Comparison of ENCODE assay signal across 16 mouse cellular contexts in the genomic region with DNA sequence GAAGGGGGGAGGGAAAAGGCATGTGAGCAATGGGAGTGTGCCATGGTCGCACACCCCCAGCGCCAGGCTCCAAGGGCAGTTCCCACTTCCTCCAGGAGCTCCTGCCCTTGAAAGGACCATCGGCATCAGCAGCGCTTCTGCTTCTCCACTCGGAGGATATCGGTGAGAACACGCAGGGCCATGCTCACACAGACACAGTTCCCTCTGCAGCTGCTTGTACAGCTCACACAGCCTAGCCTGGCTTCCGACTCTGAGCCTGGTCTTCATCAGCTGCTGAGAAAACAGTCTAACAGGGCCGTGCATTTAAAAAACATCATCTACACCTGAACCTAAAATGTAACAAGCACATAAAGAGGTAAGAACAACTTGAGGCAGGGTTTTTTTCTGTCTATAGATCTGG. TPM values are rescaled to one million over a fixed set of nuclear protein-coding genes. Genes with fewer than 3 reads are reported as not detected.
DNase-seq lines count a peak whose midpoint lies in the region; ATAC-seq lines count a peak whose summit lies in the region.
"Had no signal": no experiment of that assay in that cellular context is flagged by ENCODE, and none has a peak within 500 bp of the region (broad histone marks: within the 10 kb centered on the region; RNA-seq: fewer than 3 reads in every experiment).

No protein-coding gene starts in this region.

- ATAC-seq in cerebellum, adult (ENCODE audit: insufficient number of reproducible peaks, low FRiP score, low TSS enrichment), result peak; percentile 54; the same call in 1 of the 2 replicates
- ATAC-seq in kidney, embryonic 16.5 days (ENCODE audit: low FRiP score, low TSS enrichment), result no peak
- ATAC-seq: intestine, embryonic 16.5 days had no signal

- 78% methylated on average over 9 of the region's 9 CpGs for WGBS in kidney, embryonic 16.5 days

- no peak for DNase-seq in cerebellum, adult 11-12 months
- peak; percentile 26 for DNase-seq in kidney, adult 11 months
- peak; percentile 16 for DNase-seq in right cerebral cortex, postnatal 14 days
- DNase-seq in right cerebral cortex, postnatal 36 days (ENCODE audit: low spot score in 2 of 2), result no peak
- DNase-seq in kidney, postnatal 36 days, result peak; percentile 34 to 39
- no peak for DNase-seq in MN1 (ENCODE audit: low spot score)
- DNase-seq: adrenal gland, postnatal 10 days; heart, adult 18-20 months; layer of hippocampus, postnatal 36 days; lung, postnatal 36 days; thymus, postnatal 14 days had no signal

- no peak overlapping the region for H3K4me2 ChIP-seq in kidney, embryonic 16.5 days (replicated peaks; ENCODE audit: low read depth, low read length)
- H3K4me2 ChIP-seq: embryonic facial prominence, embryonic 12.5 days; limb, embryonic 12.5 days had no signal

- H3K4me1 ChIP-seq in kidney, embryonic 16.5 days (ENCODE audit: insufficient read depth, low read length), result no peaks in the 10 kb centered on the region
- H3K4me1 ChIP-seq: embryonic facial prominence, embryonic 12.5 days; limb, embryonic 12.5 days had no signal

- H3K4me3 ChIP-seq in kidney, embryonic 16.5 days (ENCODE audit: low read length), result no peak overlapping the region
- H3K4me3 ChIP-seq: embryonic facial prominence, embryonic 12.5 days; limb, embryonic 12.5 days had no signal

- H3K36me3 ChIP-seq in kidney, embryonic 16.5 days (ENCODE audit: insufficient read depth, low read length), result no peaks in the 10 kb centered on the region
- H3K36me3 ChIP-seq: embryonic facial prominence, embryonic 12.5 days; limb, embryonic 12.5 days had no signal

- no peaks in the 10 kb centered on the region for H3K9me3 ChIP-seq in kidney, embryonic 16.5 days (ENCODE audit: low read length)
- H3K9me3 ChIP-seq: embryonic facial prominence, embryonic 12.5 days; limb, embryonic 12.5 days had no signal

- H3K27ac ChIP-seq in kidney, embryonic 16.5 days (ENCODE audit: low read length), result no peak overlapping the region
- H3K27ac ChIP-seq: embryonic facial prominence, embryonic 12.5 days; limb, embryonic 12.5 days had no signal

- no peak overlapping the region for H3K9ac ChIP-seq in kidney, embryonic 16.5 days (replicated peaks; ENCODE audit: low read length)
- H3K9ac ChIP-seq: embryonic facial prominence, embryonic 12.5 days; limb, embryonic 12.5 days had no signal

- no peaks in the 10 kb centered on the region for H3K27me3 ChIP-seq in kidney, embryonic 16.5 days (ENCODE audit: insufficient read depth, low read length)
- H3K27me3 ChIP-seq: embryonic facial prominence, embryonic 12.5 days; limb, embryonic 12.5 days had no signal

RNA-seq across cellular contexts. Expression of gene Rnf152, which starts 54.7 kb away (rescaled TPM):
- polyA plus RNA-seq in kidney, embryonic 16.5 days (2015; fragmentation: Nextera tagmentation; extraction: Ambion mirVana), result 0.91 and 1.1 TPM in 2 replicates

Comparison
In these comparisons a context has a peak if more than half of its experiments do, and no peak if none do; other contexts are left out.
1. DNase-seq: peak in kidney, adult 11 months (single experiment), right cerebral cortex, postnatal 14 days (single experiment) and kidney, postnatal 36 days (2 of 2); none in cerebellum, adult 11-12 months (single experiment), right cerebral cortex, postnatal 36 days (0 of 2) and MN1 (single experiment).